Mouse (Mus musculus): Measurements from ENCODE around the gene Spred2. TPM values are rescaled to one million over a fixed set of nuclear protein-coding genes. Genes with fewer than 3 reads are reported as not detected.

The Spred2 gene
- polyA plus RNA-seq, 1 experiment from 2014 or later = 8.4 TPM

GRCm38 (mm10) chr11:19929087-19929865 lies 5.1 kb downstream of the Spred2 start:
- 67% methylated on average over 11 of the region's 11 CpGs for WGBS
- no peak overlapping the region for H3K9ac ChIP-seq (ENCODE audit: low read length)
- no peaks in the 10 kb centered on the region for H3K9me3 ChIP-seq (ENCODE audit: control insufficient read depth, low read length)
- no peaks in the 10 kb centered on the region for H3K36me3 ChIP-seq (ENCODE audit: control insufficient read depth, insufficient read depth, low read length)
- no peak overlapping the region for H3K4me3 ChIP-seq (ENCODE audit: low read depth, low read length)
- H3K4me2 ChIP-seq (ENCODE audit: low read length) = no peak overlapping the region
- DNase-seq (ENCODE audit: low spot score) = no peak
- no peak overlapping the region for H3K27ac ChIP-seq (ENCODE audit: low read depth)
- no peak for ATAC-seq (replicated peaks; ENCODE audit: low FRiP score, low TSS enrichment, low read depth)
- H3K27me3 ChIP-seq (replicated peaks; ENCODE audit: control insufficient read depth, insufficient read depth, low read length) = no peaks in the 10 kb centered on the region
- H3K4me1 ChIP-seq (replicated peaks; ENCODE audit: control insufficient read depth, insufficient read depth, low read length) = peaks cover 21% of the 10 kb centered on the region

DNA sequence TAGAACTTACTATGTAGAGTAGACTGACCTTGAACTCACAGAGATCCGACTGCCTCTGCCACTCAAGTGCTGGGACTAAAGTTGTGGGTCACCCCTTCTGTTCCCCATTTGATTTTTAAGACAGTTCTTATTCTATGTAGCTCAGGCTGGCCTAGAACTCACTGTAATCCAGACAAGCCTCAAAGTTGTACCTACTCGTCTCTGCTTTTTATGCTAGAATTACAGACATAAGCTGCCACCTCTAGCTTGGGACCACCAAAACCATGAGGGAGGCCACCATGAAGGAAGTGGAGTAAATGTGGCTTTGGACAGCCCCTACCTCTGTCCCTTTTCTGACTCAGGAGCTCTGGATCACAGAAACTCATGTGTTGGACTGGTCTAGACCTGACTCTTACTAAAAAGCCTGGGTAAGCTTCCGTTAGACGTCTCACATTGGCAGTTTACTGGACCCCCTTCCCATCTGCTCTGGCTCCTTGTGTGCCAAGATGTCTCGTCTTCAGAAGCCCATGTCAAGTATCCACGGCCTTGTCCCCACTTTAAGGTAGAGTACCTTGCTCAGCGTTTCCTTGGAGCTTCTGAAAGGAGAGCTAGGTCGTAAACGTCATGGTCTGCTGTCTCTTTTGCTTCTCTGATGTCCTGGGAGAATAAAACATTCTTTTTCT lies 7.5 kb downstream of the Spred2 start:
- Histone ChIP-seq H3K9me3 (ENCODE audit: control insufficient read depth, low read length) (no peaks in the 10 kb centered on the region), H3K4me2 (ENCODE audit: low read length) (no peak overlapping the region), H3K4me1 (replicated peaks; ENCODE audit: control insufficient read depth, insufficient read depth, low read length) (peaks cover 27% of the 10 kb centered on the region), H3K9ac (ENCODE audit: low read length) (no peak overlapping the region), H3K36me3 (ENCODE audit: control insufficient read depth, insufficient read depth, low read length) (no peaks in the 10 kb centered on the region), H3K4me3 (ENCODE audit: low read depth, low read length) (no peak overlapping the region), H3K27ac (ENCODE audit: low read depth) (no peak overlapping the region), H3K27me3 (replicated peaks; ENCODE audit: control insufficient read depth, insufficient read depth, low read length) (no peaks in the 10 kb centered on the region)
- no peak for ATAC-seq (replicated peaks; ENCODE audit: low FRiP score, low TSS enrichment, low read depth)
- 89% methylated on average over 9 of the region's 9 CpGs for WGBS
- no peak for DNase-seq (ENCODE audit: low spot score)

- no peak overlapping the region for H3K9ac ChIP-seq (ENCODE audit: low read length)
- H3K4me1 ChIP-seq (replicated peaks; ENCODE audit: control insufficient read depth, insufficient read depth, low read length) = peaks cover 23% of the 10 kb centered on the region
- no peak overlapping the region for H3K4me2 ChIP-seq (ENCODE audit: low read length)
- ATAC-seq (replicated peaks; ENCODE audit: low FRiP score, low TSS enrichment, low read depth) (no peak), DNase-seq (ENCODE audit: low spot score) (no peak)
- no peak overlapping the region for H3K4me3 ChIP-seq (ENCODE audit: low read depth, low read length)
- H3K27me3 ChIP-seq (replicated peaks; ENCODE audit: control insufficient read depth, insufficient read depth, low read length) = no peaks in the 10 kb centered on the region
- H3K9me3 ChIP-seq (ENCODE audit: control insufficient read depth, low read length) = no peaks in the 10 kb centered on the region
- no peak overlapping the region for H3K27ac ChIP-seq (ENCODE audit: low read depth)
- H3K36me3 ChIP-seq (ENCODE audit: control insufficient read depth, insufficient read depth, low read length) = no peaks in the 10 kb centered on the region
- 88% methylated on average over 14 of the region's 14 CpGs for WGBS
Observed at GRCm38 (mm10) chr11:19932983-19933511, 8.9 kb downstream of the Spred2 start.

DNA sequence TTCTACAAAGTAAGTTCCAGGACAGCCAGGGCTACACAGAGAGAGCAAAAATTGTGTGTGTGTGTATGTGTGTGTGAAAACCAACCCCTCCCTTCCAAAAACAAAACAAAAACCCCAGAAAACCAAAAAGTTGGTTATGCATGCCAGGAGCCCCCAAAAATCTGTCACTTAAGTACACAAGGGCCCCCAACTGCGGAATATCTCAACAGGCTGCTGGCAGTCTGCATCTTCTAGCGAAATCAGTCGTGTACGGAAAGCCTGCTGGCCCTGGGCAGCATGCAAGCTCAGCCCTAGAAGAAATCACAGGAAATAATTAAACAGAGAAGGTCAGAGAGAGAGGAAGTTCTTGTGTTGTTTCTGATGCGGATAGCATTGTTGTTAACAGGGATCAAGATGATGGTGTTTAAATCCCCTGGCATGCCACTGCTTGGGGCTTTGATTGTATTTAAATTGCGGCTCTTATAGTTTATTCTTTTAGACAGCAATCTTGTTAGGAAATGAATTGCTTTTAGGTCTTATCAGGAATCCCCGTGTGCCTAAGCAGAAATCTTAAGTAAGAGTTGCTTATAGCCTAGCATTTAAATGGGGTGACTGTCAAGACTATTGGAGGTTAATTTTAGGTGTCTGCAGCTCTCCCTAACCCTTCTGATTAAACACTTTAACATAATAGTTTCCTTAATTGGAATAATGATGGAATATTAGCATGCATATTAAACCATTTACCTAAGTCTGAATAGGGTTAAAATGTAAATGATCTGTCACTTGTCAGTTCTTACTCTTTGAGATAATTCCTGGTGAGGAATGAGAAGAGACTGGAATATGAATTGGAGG lies 11.6 kb downstream of the Spred2 start:
- Histone ChIP-seq H3K36me3 (ENCODE audit: control insufficient read depth, insufficient read depth, low read length) (no peaks in the 10 kb centered on the region), H3K4me2 (ENCODE audit: low read length) (no peak overlapping the region), H3K4me3 (ENCODE audit: low read depth, low read length) (no peak overlapping the region), H3K9ac (ENCODE audit: low read length) (no peak overlapping the region), H3K9me3 (ENCODE audit: control insufficient read depth, low read length) (no peaks in the 10 kb centered on the region), H3K27ac (ENCODE audit: low read depth) (no peak overlapping the region), H3K27me3 (replicated peaks; ENCODE audit: control insufficient read depth, insufficient read depth, low read length) (no peaks in the 10 kb centered on the region), H3K4me1 (replicated peaks; ENCODE audit: control insufficient read depth, insufficient read depth, low read length) (peaks cover 15% of the 10 kb centered on the region)
- 40% methylated on average over 7 of the region's 7 CpGs for WGBS
- ATAC-seq (replicated peaks; ENCODE audit: low FRiP score, low TSS enrichment, low read depth) = no peak
- DNase-seq (ENCODE audit: low spot score) = no peak

DNA sequence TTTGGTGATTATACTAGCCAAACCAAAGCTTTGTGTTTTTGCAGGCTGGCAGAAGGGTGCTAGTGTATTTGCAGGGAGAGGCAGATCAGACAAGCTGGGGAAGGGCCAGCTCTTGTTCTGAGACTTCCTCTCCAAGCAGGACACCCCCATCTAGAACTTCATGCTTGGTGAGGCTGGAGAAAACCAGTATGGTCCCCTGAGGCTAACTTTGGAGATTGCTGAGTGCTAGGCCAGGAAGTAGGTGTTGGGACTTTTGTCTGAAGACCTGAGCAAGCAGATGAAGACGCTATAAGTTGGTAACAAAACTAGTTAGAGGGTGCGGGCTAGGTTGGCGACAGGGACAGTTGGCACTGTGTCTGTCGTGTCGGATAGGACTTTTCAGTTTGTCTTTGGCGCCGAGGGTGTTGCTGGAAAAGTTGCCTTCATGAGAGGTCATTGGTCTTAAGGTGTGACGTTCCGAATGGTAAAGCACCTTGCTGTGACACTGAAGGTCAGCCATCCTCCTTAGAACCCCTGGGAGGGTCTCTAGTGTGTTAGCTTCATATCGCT lies 14.4 kb downstream of the Spred2 start:
- Histone ChIP-seq H3K36me3 (ENCODE audit: control insufficient read depth, insufficient read depth, low read length) (no peaks in the 10 kb centered on the region), H3K4me1 (replicated peaks; ENCODE audit: control insufficient read depth, insufficient read depth, low read length) (peaks cover 29% of the 10 kb centered on the region), H3K27ac (ENCODE audit: low read depth) (no peak overlapping the region), H3K4me3 (ENCODE audit: low read depth, low read length) (no peak overlapping the region), H3K4me2 (ENCODE audit: low read length) (no peak overlapping the region), H3K9ac (ENCODE audit: low read length) (no peak overlapping the region), H3K27me3 (replicated peaks; ENCODE audit: control insufficient read depth, insufficient read depth, low read length) (no peaks in the 10 kb centered on the region), H3K9me3 (ENCODE audit: control insufficient read depth, low read length) (no peaks in the 10 kb centered on the region)
- DNase-seq (ENCODE audit: low spot score) (no peak), ATAC-seq (replicated peaks; ENCODE audit: low FRiP score, low TSS enrichment, low read depth) (no peak)
- WGBS = 93% methylated on average over 10 of the region's 10 CpGs

DNA sequence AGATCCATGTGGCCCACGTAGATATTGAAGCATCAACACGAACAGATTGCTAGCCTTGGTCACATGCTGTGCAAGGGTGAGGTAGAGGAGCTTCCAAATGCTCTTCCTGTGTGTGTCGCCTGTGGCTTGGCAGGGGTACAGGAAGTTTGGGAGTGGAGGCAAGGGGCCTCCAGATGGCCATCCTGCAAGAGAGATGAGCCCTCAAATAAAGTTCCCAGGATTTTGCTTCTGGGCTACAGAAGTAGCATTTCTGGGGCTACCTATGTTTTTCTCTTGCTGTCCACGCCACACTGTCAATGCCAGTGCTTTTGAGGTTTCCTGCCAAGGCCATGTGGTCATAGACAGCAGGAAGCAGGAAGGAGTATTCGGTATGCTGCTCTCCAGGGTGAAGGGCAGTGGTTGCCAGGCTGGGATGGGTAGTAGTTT lies 15.1 kb downstream of the Spred2 start:
- H3K27me3 ChIP-seq (replicated peaks; ENCODE audit: control insufficient read depth, insufficient read depth, low read length) = no peaks in the 10 kb centered on the region
- H3K27ac ChIP-seq (ENCODE audit: low read depth) = no peak overlapping the region
- DNase-seq (ENCODE audit: low spot score) (no peak), ATAC-seq (replicated peaks; ENCODE audit: low FRiP score, low TSS enrichment, low read depth) (no peak)
- peaks cover 29% of the 10 kb centered on the region for H3K4me1 ChIP-seq (replicated peaks; ENCODE audit: control insufficient read depth, insufficient read depth, low read length)
- H3K9me3 ChIP-seq (ENCODE audit: control insufficient read depth, low read length) = no peaks in the 10 kb centered on the region
- no peak overlapping the region for H3K4me2 ChIP-seq (ENCODE audit: low read length)
- no peak overlapping the region for H3K9ac ChIP-seq (ENCODE audit: low read length)
- WGBS = 68% methylated on average over 5 of the region's 5 CpGs
- no peaks in the 10 kb centered on the region for H3K36me3 ChIP-seq (ENCODE audit: control insufficient read depth, insufficient read depth, low read length)
- H3K4me3 ChIP-seq (ENCODE audit: low read depth, low read length) = no peak overlapping the region

GRCm38 (mm10) chr11:19939831-19940230 lies 15.7 kb downstream of the Spred2 start:
- H3K9ac ChIP-seq (ENCODE audit: low read length) = no peak overlapping the region
- H3K4me3 ChIP-seq (ENCODE audit: low read depth, low read length) = no peak overlapping the region
- H3K4me1 ChIP-seq (replicated peaks; ENCODE audit: control insufficient read depth, insufficient read depth, low read length) = peaks cover 29% of the 10 kb centered on the region
- DNase-seq (ENCODE audit: low spot score) = no peak
- WGBS = 89% methylated on average over 8 of the region's 8 CpGs
- no peaks in the 10 kb centered on the region for H3K36me3 ChIP-seq (ENCODE audit: control insufficient read depth, insufficient read depth, low read length)
- H3K4me2 ChIP-seq (ENCODE audit: low read length) = no peak overlapping the region
- no peak for ATAC-seq (replicated peaks; ENCODE audit: low FRiP score, low TSS enrichment, low read depth)
- no peaks in the 10 kb centered on the region for H3K27me3 ChIP-seq (replicated peaks; ENCODE audit: control insufficient read depth, insufficient read depth, low read length)
- no peaks in the 10 kb centered on the region for H3K9me3 ChIP-seq (ENCODE audit: control insufficient read depth, low read length)
- H3K27ac ChIP-seq (ENCODE audit: low read depth) = no peak overlapping the region

- 0 out of 2 replicates have a peak overlapping the region, but pooled peaks have one; percentile 3 for H3K4me2 ChIP-seq (ENCODE audit: low read length)
- peak; percentile 75 for ATAC-seq (replicated peaks; ENCODE audit: low FRiP score, low TSS enrichment, low read depth)
- no peak overlapping the region for H3K27ac ChIP-seq (ENCODE audit: low read depth)
Observed at GRCm38 (mm10) chr11:19941156-19941777, 17.1 kb downstream of the Spred2 start.

More at GRCm38 (mm10) chr11:19941156-19941777, 17.1 kb downstream of the Spred2 start:
- Histone ChIP-seq H3K9me3 (ENCODE audit: control insufficient read depth, low read length) (no peaks in the 10 kb centered on the region), H3K9ac (ENCODE audit: low read length) (no peak overlapping the region), H3K27me3 (replicated peaks; ENCODE audit: control insufficient read depth, insufficient read depth, low read length) (no peaks in the 10 kb centered on the region), H3K36me3 (ENCODE audit: control insufficient read depth, insufficient read depth, low read length) (peaks cover 9% of the 10 kb centered on the region; the same call in 1 of the 2 replicates), H3K4me3 (ENCODE audit: low read depth, low read length) (no peak overlapping the region), H3K4me1 (replicated peaks; ENCODE audit: control insufficient read depth, insufficient read depth, low read length) (peaks cover 20% of the 10 kb centered on the region)
- 78% methylated on average over 12 of the region's 12 CpGs for WGBS
- DNase-seq (ENCODE audit: low spot score) = no peak
